ENCODE assay signal across 15 mouse cellular contexts in genomic region chrX:159018955-159019354, GRCm38 (mm10).
"Had no signal": no experiment of that assay in that cellular context is flagged by ENCODE, and none has a peak within 500 bp of the region (broad histone marks: within the 10 kb centered on the region; RNA-seq: fewer than 3 reads in every experiment).

No protein-coding gene starts in this region.

- H3K27ac ChIP-seq: kidney, embryonic 15.5 days; left cerebral cortex, adult 2 months; liver, embryonic 13.5 days; midbrain, embryonic 12.5 days; stomach, postnatal 0 days had no signal

- ATAC-seq: midbrain, embryonic 16.5 days had no signal

- DNase-seq: kidney, postnatal 10 days; kidney, postnatal 36 days; layer of hippocampus, postnatal 36 days; liver, embryonic 13.5 days; lung, adult 2 months; lung, postnatal 14 days; lung, postnatal 4 days; thymus, adult 2 months; thymus, postnatal 14 days; thymus, postnatal 4 days had no signal

- H3K9ac ChIP-seq: kidney, embryonic 15.5 days; liver, embryonic 13.5 days; midbrain, embryonic 12.5 days had no signal

- H3K4me2 ChIP-seq: kidney, embryonic 15.5 days; liver, embryonic 13.5 days; midbrain, embryonic 12.5 days had no signal

- H3K36me3 ChIP-seq: kidney, embryonic 15.5 days; liver, embryonic 13.5 days; midbrain, embryonic 12.5 days had no signal

- H3K27me3 ChIP-seq: liver, embryonic 13.5 days; midbrain, embryonic 12.5 days had no signal

- H3K4me3 ChIP-seq: kidney, embryonic 15.5 days; left cerebral cortex, adult 2 months; liver, embryonic 13.5 days; midbrain, embryonic 12.5 days had no signal

- H3K4me1 ChIP-seq: kidney, embryonic 15.5 days; liver, embryonic 13.5 days; midbrain, embryonic 12.5 days had no signal

- H3K9me3 ChIP-seq: kidney, embryonic 15.5 days; liver, embryonic 13.5 days; midbrain, embryonic 12.5 days had no signal
